7 mouse cellular contexts compared by ENCODE assay signal in genomic region chr3:107273820-107274219, GRCm38 (mm10). TPM values are rescaled to one million over a fixed set of nuclear protein-coding genes. Genes with fewer than 3 reads are reported as not detected.
DNase-seq lines count a peak whose midpoint lies in the region; ATAC-seq and TF ChIP-seq lines count a peak whose summit lies in the region.

No protein-coding gene starts in this region.

- ATAC-seq in hindbrain, postnatal 0 days, result peak; percentile 84
- ATAC-seq in megakaryocyte-erythroid progenitor cell, adult 5-6 weeks (replicated peaks; ENCODE audit: low FRiP score, low TSS enrichment, poor library complexity, severe bottlenecking), result peak; percentile 82

- no peak overlapping the region for H3K27ac ChIP-seq in hindbrain, postnatal 0 days

- peak; percentile 95 for TF ChIP-seq CTCF in hindbrain, postnatal 0 days (IDR thresholded peaks at IDR 0.05; ENCODE audit: low read depth)

- H3K9ac ChIP-seq in hindbrain, postnatal 0 days (replicated peaks; ENCODE audit: low read length), result no peak overlapping the region

- no peaks in the 10 kb centered on the region for H3K9me3 ChIP-seq in hindbrain, postnatal 0 days (ENCODE audit: low read length)

- H3K4me2 ChIP-seq in hindbrain, postnatal 0 days (ENCODE audit: low read depth, low read length), result no peak overlapping the region

- no peaks in the 10 kb centered on the region for H3K27me3 ChIP-seq in hindbrain, postnatal 0 days (ENCODE audit: insufficient read depth, low read length)

- WGBS in hindbrain, postnatal 0 days, result 16% methylated on average over 3 of the region's 3 CpGs

- peak; percentile 63 for DNase-seq in R1 (ENCODE audit: low read depth, low spot score)
- peak; percentile 79 for DNase-seq in cerebellum, adult 9-10 months
- peak; percentile 53 to 60 for DNase-seq in frontal cortex, postnatal 10 days (ENCODE audit: low spot score in 2 of 2)
- DNase-seq in hindbrain, postnatal 0 days (ENCODE audit: low spot score), result peak; percentile 82
- peak; percentile 62 to 74 for DNase-seq in left cerebral cortex, postnatal 10 days (ENCODE audit: extremely low spot score in 1 of 2, low spot score in 2 of 2)
- peak; percentile 63 for DNase-seq in right cerebral cortex, postnatal 14 days

- H3K4me1 ChIP-seq in hindbrain, postnatal 0 days (ENCODE audit: insufficient read depth, low read length), result no peaks in the 10 kb centered on the region

- intact Hi-C loops in left cerebral cortex, postnatal 10 days (cut with DNase I), result loop anchor here (1.0 to 10.0 kb wide), 4 partner anchors 41 to 369 kb away; no protein-coding TSS in a partner anchor

- no peaks in the 10 kb centered on the region for H3K36me3 ChIP-seq in hindbrain, postnatal 0 days (ENCODE audit: insufficient read depth, low read length)

- no peak overlapping the region for H3K4me3 ChIP-seq in hindbrain, postnatal 0 days (ENCODE audit: low read length)

RNA-seq across cellular contexts. Expression of gene Lamtor5, which starts 4.8 kb away (rescaled TPM):
- 63.7 and 93.7 TPM in 2 replicates for total RNA-seq in hindbrain, postnatal 0 days (2014; rRNA removed)
- polyA plus RNA-seq in hindbrain, postnatal 0 days (2015; fragmentation: Nextera tagmentation; extraction: Ambion mirVana), result 162 and 167 TPM in 2 replicates
- total RNA-seq in left cerebral cortex, postnatal 10 days (2021), result 10 to 100 TPM; 57.2 to 63.4 TPM
- 115 and 118 TPM in 2 replicates for total RNA-seq in megakaryocyte-erythroid progenitor cell, adult 5-6 weeks (2014; fragmentation: Nextera tagmentation)
- 39.0 and 43.0 TPM in 2 replicates for total RNA-seq in megakaryocyte-erythroid progenitor cell, adult 5-6 weeks (2017)

RNA-seq across cellular contexts. Expression of gene Slc16a4, which starts 17.2 kb away (rescaled TPM):
- 2.4 and 2.9 TPM in 2 replicates for total RNA-seq in hindbrain, postnatal 0 days (2014; rRNA removed)
- 2.3 and 2.8 TPM in 2 replicates for polyA plus RNA-seq in hindbrain, postnatal 0 days (2015; fragmentation: Nextera tagmentation; extraction: Ambion mirVana)
- 1 to 10 TPM; 1.8 to 2.3 TPM for total RNA-seq in left cerebral cortex, postnatal 10 days (2021)
- 0.47 TPM in 1 of 2 replicates, not detected in the other for total RNA-seq in megakaryocyte-erythroid progenitor cell, adult 5-6 weeks (2014; fragmentation: Nextera tagmentation)
- not detected in 2 replicates for total RNA-seq in megakaryocyte-erythroid progenitor cell, adult 5-6 weeks (2017)

RNA-seq across cellular contexts. Expression of gene Prok1, which starts 34.3 kb away (rescaled TPM):
- total RNA-seq in hindbrain, postnatal 0 days (2014; rRNA removed), result 0.18 and 0.26 TPM in 2 replicates
- 0.19 TPM in 1 of 2 replicates, not detected in the other for polyA plus RNA-seq in hindbrain, postnatal 0 days (2015; fragmentation: Nextera tagmentation; extraction: Ambion mirVana)
- not detected for total RNA-seq in left cerebral cortex, postnatal 10 days (2021)
- total RNA-seq in megakaryocyte-erythroid progenitor cell, adult 5-6 weeks (2014; fragmentation: Nextera tagmentation), result not detected in 2 replicates
- total RNA-seq in megakaryocyte-erythroid progenitor cell, adult 5-6 weeks (2017), result not detected in 2 replicates

RNA-seq across cellular contexts. Expression of gene A630076J17Rik, which starts 43.4 kb away (rescaled TPM):
- not detected in 2 replicates for total RNA-seq in hindbrain, postnatal 0 days (2014; rRNA removed)
- polyA plus RNA-seq in hindbrain, postnatal 0 days (2015; fragmentation: Nextera tagmentation; extraction: Ambion mirVana), result not detected in 2 replicates
- not detected for total RNA-seq in left cerebral cortex, postnatal 10 days (2021)
- not detected in 2 replicates for total RNA-seq in megakaryocyte-erythroid progenitor cell, adult 5-6 weeks (2014; fragmentation: Nextera tagmentation)
- not detected in 2 replicates for total RNA-seq in megakaryocyte-erythroid progenitor cell, adult 5-6 weeks (2017)

RNA-seq across cellular contexts. Expression of gene Cym, which starts 52.3 kb away (rescaled TPM):
- 0.63 TPM in 1 of 2 replicates, not detected in the other for total RNA-seq in hindbrain, postnatal 0 days (2014; rRNA removed)
- not detected in 2 replicates for polyA plus RNA-seq in hindbrain, postnatal 0 days (2015; fragmentation: Nextera tagmentation; extraction: Ambion mirVana)
- total RNA-seq in left cerebral cortex, postnatal 10 days (2021), result under 1 TPM in 1 of 2 experiments, not detected in 1; 0.28 TPM
- not detected in 2 replicates for total RNA-seq in megakaryocyte-erythroid progenitor cell, adult 5-6 weeks (2014; fragmentation: Nextera tagmentation)
- not detected in 2 replicates for total RNA-seq in megakaryocyte-erythroid progenitor cell, adult 5-6 weeks (2017)
